Mouse (Mus musculus) right cerebral cortex, postnatal 14 days (tissue): ENCODE measurements at regions not wholly inside any gene's neighbourhood (a gene's known extent, or its start where the extent isn't known, plus 50 kb on each side); places are given as distances from the start of the nearest gene placed in this dataset.

Source experiments
- DNase-seq: peaks from one replicate; pipeline ENCODE4 v3.0.0; 2022

DNA sequence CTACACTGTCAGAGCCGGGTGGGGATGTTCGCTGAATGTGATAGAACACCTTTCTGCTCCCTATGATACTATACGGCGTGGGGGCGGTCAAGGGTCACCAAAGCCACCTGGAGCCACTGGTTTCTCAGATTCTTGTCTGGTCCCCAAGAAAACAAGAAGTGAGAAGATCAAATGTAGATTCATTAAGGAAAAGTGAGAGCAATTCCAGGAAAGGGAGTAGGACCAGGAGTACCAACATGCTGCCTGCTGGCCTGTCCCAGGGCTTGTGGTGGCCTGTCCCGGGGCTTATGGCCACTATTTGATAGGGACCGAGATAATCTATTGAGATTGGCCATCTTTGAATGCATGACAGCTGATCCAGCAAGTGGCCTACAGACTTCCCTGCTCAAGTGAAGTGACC lies 58.8 kb upstream of the Fut8 start:
- no peak for DNase-seq

DNA sequence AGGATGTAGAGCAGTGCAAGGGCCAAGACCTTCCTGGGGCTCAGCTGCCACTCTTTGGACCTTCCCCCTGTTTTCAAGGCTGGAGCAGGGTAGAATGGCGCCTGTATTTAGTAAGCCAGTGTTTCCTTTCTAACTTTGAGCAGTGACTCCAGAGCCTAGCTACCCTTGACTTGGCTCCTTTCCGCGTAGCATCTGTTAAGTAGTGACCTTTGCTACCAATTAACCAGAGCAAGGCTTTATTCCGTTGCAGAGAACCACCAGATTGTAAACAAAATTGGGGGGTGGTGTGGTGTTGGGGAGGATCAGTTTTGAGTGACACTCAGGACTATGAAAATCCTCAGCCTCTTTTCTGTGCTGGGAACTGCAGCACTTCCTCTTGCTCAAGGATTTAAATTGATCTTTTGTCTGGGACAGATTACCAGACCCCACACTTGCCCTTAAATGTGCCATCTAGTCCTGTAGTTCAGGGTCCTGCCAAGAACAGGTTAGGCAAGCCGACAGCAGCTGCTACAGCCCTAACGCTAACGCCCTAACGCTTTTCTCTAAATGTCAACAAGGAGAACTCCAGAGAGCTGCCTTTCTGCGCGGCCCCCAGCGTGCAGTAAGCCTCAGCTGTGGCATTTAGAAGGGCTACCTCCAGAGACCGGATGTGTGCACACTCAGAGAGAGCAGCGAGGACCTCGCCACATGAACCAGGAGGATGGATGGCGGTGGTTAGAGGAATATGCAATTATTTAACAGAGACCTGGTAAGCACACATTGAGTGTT lies 59.9 kb upstream of the Fut8 start:
- no peak for DNase-seq

DNA sequence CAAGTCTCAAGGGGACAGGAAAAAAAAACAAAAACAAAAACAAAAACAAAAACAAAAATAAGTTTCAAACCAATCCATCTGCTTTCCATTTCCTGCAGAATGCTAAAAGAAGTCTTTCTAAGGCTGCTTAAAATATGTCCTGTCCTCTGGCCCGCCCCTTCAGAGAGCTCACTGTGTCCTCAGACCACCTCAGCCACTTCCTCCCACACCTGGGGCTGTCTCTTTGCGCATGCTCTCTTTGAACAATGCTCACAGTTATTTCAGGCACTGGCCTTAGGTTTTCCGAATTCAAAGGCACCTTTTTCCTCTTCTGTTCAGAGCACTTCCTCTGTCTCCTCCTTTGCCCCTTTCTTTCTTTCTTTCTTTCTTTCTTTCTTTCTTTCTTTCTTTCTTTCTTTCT lies 60.6 kb upstream of the Fut8 start:
- peak; percentile 9 for DNase-seq

DNA sequence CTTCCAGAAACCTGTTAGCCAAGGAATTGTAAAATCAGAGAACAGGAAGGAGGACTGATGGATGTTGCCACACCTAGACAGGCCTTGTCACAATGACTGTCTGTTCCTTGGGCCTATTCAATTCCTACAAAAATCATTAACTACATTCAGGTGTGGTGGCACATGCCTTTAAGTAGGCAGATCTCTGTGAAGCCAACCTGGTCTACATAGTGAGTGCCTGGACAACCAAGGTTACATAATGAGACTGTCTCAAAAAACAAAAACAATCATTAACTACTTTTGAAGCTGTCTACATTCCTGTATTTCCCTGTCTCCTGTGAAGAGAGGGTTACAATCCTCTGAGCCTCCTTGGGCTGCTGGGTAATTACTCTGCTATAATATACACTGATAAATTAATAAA lies 63.9 kb upstream of the Fut8 start:
- no peak for DNase-seq

DNA sequence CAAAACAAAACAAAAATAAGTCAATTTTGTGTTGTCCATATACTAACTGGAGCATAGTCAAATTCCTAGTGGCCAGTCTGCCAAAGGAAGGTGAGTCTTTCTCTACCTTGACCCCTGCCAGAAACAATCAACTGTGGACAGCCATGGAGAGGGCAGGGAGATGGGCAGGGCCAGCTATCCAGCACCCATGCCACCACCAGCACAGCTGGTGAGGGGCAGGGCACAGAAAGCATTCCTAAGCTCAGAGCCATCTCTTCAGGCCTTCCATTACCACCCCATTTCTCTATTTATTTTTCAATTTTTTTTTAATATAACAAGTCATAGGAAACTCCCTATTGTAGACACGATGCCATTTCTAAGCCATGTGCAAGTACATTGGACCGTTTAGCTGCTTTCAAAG lies 65.4 kb upstream of the Fut8 start:
- no peak for DNase-seq

DNA sequence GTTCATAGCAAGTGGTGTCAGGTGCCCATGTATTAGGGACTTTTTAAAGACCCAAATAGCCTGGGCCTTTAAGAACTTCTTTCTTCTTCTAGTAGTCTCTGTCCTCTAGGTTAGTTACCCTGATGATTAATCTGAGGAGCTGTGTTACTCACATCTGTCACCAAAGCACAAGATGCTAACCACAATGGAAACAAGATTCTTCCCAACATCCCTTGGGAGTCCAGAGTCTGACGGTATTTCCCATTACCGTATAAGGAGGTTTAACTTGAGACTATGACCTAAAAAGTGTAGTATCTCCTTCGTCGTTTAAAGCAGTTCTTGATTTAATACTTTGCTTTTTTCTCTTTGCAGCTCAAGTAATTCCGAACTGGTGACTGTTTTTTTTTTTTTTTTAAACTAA lies 67.7 kb upstream of the Fut8 start:
- DNase-seq: no peak

DNA sequence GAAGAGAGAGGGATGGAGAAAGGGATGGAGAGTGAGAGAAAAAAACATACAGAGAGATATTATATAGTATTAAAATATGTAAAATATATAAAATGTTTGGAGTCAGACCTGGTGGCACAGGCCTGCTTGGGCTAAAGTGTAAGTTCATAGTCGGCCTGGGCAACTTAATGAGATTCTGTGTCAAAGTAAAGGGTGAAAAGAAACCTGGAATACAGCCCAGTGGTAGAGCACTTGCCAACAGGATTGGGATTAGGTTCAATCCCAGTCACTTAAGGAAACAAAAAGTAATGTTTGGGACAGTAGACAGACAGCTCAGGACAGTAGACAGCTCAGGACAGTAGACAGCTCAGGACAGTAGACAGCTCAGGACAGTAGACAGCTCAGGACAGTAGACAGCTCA lies 69.6 kb upstream of the Fut8 start:
- DNase-seq: no peak

DNA sequence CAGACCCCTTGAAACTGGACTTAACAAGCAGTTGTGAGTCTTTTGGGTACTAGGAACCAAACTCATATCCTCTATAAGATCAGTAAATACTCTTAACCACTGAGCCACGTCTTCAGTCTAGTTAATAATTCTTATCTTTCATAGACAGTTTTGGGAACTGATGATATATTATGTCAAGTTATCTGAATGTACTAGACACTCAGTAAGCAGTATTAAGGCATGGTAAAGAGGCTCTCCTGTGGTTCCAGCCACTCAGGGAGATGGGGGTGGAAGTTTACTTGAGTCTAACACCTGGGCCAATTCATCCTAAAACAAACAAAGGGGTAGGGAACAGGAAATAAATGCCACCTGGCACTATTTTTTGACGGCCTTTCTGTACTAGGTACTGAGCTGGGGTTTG lies 81.2 kb upstream of the Fut8 start:
- DNase-seq: no peak

DNA sequence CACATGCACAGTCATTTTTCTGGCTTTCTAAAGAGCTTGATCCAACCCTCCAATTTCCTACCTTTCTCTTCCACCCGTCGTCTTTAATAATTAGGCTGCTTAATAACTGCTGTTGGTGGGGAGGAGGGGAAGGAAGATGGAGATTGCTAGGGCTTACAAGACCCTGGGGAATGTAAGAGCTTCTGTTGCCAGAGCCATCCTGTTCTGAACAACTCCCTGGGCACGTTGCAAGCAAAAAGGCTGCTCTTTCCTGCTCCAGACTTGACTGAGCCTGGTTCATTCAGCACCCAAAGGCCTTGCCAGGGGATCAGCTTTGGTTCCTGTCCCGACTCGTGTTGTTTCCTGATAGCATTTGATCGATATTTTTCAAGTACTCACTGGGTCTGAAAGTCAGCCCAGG lies 82.3 kb upstream of the Fut8 start:
- no peak for DNase-seq

DNA sequence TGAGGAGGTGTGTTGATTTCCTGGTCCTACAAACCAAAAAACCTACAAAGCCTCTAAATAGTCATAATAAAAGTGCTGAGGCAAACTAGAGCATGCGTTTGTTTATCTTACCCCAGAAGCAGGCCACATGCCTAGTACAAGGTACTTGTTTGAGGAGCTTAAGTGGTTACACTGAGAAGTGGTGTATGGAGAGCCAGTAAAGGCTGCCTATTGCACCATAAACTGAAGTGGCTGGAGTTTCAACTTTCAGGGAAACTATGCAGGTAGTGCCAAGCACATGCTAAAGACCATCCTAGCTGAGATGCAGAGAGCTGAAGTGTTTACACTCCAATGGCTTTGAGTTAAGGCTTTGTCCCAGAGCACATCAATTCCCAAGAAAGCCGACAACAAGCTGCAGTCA lies 86.5 kb upstream of the Fut8 start:
- no peak for DNase-seq

DNA sequence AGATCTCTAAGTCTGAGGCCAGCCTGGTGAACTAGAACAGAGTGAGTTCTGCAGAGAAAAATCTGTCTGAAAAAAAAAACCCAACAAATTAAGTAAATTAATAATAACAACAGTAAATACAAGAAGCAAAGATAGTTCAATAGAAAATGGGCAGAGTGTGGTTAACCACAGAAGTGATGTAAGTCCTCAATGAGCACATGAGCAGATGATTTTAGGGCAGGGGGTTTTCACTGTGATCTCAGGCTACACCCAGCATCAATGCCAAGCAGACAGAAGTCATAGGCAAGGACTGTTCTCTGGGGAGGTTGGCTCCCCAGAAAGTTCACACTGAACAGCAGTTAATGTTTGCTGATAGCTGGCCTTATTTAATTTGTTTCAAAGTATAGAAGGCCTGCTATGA lies 88.1 kb upstream of the Fut8 start:
- DNase-seq: no peak

DNA sequence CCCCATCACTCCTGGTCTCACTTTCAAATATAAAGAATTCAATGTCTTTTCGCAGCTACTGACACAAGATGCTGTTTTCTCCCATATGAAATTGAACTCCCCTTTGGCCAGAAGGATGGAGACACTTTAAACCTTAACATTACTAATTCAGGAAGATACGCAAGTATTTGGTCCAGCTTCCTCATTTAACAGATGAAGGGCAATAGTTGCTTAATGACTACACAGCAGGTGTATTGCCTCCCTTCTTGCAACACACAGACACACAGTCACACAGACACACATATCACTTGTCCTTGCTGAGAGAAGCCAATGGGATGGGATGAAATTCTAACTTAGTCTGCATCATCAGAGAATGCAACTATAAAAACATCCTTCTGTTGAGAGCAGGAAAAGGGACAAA lies 89.8 kb upstream of the Fut8 start:
- DNase-seq: no peak

DNA sequence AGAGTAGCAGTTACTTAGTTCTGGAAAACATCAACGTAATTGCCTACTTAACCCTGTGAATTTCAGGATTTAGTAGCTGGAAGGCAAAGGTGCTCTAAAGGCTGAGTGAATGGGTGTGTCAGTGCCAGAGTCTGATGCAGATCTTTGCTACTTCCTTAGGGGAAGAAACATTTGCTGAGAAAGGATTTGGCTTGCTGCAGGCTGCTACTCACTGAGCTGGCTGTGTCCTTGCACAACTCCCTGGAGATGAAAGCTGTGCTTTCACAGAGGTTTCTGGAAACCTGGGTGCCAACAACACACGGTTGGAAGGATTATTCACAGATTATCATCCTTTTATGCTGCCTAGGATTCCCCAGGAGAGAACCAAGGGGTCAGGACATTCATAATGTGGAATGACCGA lies 94.0 kb upstream of the Fut8 start:
- DNase-seq: no peak

DNA sequence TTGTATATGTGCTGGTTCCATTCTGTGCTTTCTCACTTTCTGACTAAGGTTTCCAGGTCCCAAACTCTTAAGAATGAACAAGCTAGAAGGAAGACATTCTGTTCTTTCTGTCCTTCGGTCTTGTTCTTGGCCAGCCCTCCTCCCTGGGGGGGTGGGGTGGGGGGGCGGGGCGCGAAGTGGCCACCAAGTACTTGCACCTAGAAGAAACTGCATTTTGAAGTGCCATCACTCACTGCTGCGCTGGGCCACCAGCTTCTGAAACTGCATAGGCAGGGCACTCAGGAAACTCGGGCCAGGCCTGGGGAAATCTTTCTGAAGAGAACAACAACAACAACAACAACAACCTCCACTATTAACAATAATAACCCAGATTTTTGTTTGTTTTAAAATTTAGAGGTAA lies 94.4 kb upstream of the Fut8 start:
- no peak for DNase-seq

DNA sequence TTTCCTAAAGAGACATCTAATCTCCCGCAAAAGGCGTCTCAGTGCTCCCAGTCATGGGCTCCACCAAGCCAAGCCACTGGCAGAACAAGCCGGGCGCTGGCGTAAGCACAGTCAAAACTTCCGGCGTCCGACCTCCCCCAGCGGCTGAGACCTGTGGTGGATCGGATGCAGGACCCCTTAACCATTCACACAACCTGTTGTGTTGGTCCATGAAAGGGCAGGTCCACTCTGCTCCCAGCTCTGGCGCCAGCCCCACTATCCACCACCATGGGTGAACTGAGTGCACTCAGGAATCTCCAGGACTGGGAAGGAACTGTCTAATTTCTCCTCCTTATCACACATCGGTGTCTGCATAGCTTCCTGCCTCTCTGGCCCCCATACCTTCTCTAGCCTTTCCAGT lies 94.8 kb upstream of the Fut8 start:
- no peak for DNase-seq

DNA sequence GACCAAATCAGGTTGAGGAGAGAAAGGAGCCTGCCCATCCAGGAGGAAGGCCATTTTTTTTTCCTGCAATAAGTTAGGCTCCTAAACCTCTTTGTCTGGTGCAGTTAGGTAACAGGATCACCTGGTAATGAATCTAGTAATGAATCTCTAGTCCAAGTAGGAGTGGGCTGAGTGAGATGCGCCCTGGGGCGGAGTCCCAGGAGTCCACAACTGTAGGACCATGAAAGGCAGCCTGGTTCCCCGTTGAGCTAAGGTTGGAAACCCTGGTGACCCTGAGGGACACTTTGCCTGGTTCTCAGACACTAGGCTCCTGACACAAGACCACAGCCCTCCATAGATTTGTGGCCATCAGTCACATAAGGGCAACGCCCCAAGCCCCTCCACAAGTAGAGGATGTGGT lies 95.7 kb upstream of the Fut8 start:
- no peak for DNase-seq

DNA sequence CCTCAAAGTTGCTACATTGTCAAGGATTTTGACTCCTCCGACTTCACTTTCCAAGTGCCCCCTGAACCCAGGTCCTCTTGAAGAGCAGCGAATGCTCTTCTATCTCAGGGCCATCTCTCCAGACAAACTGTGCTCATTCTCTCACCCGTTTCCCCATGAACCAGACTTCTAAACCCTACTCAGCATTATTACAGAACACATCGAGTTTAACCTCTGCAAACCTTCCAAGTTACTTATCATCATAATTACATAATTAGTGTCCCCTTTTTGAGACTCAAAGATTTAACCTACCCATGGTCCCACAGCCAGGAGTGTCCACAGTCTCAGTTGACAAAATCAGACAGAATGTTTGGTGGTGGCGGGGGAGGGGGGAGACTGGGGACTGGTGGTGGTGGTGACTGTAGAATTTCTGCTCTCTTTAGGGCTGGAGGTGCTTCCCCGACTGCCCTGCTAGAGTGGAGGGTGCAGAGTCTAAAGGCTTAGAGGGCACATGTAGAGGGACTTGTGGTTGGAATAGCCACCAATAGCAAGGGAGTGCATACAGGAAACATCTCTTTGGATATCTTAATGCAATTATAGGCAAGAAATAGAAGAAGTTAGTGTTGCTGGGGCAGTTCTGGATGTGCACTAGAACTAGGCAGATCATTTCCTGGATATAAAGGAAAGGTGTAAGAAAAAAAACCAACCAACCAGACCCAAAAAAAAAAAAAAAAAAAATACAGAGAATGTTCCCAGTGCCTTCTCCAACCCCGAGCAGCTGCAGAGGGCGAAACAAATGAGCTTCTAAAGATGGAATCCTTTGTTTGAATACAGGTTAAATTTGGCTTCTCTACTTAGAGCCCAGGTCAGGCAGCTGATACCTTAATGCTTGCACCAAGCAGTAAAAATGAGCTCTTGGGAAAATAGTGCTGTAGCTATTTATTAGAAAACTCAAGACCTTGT lies 96.4 kb upstream of the Fut8 start:
- DNase-seq: no peak

DNA sequence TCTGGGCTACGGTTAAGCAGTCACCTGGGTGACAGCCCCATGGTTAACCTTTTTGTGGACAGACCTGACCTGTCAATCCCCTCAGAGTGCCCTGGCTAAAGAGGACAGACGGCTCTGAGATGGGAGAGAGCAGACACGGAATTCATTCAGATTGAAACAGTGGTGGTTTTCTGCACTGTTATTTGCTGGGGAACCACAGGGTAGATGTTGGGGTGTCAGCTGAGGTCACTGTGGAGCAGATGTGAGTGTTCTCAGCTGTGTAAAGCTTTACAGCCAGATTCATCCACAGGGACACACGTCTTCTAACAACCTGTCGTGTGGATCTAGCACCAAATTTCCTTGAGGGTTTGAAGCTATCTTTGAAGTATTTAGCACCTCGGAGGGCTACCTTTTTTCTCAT lies 97.3 kb upstream of the Fut8 start:
- no peak for DNase-seq

DNA sequence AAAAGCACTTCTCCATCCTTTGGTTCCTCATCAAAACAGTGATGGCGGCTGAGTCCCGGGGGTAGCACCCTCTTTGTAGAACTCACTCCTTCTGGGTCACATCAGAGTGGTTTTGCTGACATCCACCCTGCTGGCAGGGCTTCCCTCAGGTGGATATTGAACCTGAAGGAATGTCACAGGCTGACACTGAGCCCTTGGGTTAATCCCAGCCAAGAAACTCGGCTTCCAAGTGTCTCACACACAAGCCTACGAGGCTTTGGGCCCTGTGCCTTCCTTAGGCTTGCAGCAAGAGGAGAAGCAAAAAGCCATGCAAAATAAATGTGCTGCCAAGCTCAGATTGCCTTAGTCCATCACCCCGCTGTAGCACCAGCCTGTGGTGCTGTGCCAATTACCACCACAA lies 97.8 kb upstream of the Fut8 start:
- no peak for DNase-seq

DNA sequence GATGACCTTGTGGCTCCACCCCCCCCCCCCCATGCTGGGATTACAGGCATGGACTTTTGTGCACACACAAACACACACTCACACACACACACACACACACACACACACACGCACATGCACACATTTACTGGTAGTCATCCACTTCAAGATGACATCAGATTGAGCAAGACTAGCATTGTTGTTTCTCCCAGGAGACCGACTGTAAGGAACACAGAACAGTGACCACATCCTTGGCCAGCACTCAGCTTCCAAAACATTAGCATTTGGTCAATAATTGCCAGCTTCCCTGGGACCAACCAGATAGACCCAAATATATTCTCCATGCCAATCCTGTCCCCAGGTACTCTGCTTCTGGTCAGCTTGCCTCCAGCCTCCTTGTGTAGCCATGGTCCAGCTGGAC lies 98.2 kb upstream of the Fut8 start:
- no peak for DNase-seq

DNA sequence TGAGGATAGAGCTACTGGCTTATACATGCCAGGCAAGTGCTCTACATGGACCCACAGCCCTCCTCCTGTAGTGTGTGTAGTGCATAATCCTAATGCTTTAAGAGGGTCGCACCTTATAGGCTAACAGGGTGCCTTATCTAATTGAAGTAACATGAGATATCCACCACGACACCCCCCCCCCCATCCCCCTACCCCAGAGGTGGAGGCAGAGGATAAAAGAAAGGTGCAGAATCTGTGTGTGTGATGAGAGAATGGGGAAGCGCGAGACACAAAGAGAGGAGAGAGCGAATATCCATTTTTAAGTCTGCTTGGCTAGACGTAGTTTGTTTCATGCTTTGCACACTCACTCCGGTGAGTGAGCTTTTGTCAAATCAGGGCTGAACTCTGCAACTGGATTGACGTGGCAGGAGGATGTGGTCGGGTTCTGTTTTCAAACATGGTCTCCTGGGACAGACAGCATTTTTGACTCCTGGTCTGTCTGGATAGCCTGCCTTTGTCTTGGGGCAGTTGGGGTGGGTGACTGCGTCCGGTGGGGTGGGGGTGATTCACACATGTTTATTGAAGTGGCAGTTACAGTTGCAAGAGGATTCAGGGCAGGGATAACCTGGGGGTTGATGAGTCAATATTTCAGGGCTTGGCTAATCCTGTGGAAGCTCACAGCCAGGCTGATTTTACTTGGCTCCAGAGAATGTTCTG lies 99.3 kb upstream of the Fut8 start:
- no peak for DNase-seq

DNA sequence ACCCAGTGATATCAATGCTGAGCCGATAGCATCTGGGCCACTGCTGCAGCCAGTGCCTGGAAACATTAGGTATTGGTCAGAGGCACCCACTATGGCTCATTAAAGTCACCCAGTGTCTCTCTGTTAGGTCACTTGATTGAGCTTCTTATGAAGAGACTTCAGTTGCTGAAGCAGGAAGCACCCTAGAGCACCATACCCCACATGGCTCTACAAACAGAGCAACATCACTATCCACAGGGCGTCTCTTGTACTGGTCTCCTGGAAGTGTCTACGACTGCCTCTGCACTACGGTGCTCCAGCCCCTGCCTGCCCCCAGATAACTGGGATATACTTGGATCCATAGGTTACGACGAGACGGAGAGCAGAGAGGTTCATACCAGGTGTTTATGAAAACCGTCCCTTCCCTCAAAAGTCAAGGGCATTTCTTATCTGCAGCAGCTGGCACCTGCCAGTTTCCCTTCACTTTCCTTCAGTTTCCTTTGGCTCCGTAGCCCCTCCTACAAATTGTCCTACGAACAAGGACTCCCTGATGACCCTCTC lies 100.6 kb upstream of the Fut8 start:
- no peak for DNase-seq

DNA sequence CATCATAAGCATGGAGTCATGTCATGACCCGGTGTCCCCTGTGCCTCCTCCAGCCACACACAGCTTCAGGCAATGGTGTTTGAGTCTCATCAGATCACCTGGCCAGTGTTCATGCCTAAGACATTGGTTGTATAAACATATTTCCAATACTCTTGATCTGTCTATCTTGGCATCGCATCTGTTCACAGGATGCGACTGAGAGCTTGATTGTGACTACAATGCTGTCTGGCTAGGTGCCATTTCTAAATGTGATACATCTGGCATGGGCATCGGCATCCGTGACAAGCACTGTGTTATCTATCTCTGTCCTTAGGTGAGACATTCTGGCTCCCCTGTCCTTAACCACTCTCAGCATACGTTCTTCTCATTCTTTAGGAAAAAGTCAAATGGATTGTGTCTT lies 102.3 kb upstream of the Fut8 start:
- DNase-seq: no peak

DNA sequence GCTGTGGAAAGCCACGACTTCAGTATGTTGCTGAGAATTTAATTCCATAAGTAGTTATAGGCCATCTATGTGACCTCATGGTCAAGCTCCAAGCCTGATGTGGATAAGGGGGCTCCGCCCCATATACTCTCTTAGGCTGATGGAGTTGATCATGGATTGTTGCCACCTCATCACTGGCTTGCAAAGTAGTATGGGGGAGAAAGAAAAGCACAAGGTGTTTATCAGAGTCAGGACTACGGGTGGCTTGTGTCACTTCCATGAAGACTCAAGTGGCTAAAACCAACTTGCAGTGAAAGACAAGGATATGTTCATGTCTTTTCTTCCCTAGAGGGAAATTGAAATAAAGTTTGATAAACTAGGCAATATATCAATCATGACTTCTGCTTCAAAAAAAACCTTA lies 102.9 kb upstream of the Fut8 start:
- DNase-seq: no peak
